Mouse (Mus musculus) ES-E14 (cell line): Measurements from ENCODE around the gene C530008M17Rik.

Experiments used
- CHD2 ChIP-seq: IDR thresholded peaks from 2 replicates; pipeline ENCODE4 v1.6.1; 2014; ENCODE audit warnings: mild to moderate bottlenecking, low read depth, low read length, inconsistent platforms
- HCFC1 ChIP-seq: IDR thresholded peaks from 2 replicates; pipeline ENCODE4 v1.6.1; 2012; ENCODE audit warnings: low read length, inconsistent platforms, borderline replicate concordance; ENCODE audit not compliant: insufficient read depth
- ZC3H11A ChIP-seq: IDR thresholded peaks from 2 replicates; pipeline ENCODE4 v1.6.1; 2012; ENCODE audit warnings: low read depth, mild to moderate bottlenecking, inconsistent platforms, low read length, borderline replicate concordance
- ZNF384 ChIP-seq: IDR thresholded peaks from 2 replicates; pipeline ENCODE4 v1.6.1; 2012; ENCODE audit warnings: low read depth, low read length, inconsistent platforms

DNA sequence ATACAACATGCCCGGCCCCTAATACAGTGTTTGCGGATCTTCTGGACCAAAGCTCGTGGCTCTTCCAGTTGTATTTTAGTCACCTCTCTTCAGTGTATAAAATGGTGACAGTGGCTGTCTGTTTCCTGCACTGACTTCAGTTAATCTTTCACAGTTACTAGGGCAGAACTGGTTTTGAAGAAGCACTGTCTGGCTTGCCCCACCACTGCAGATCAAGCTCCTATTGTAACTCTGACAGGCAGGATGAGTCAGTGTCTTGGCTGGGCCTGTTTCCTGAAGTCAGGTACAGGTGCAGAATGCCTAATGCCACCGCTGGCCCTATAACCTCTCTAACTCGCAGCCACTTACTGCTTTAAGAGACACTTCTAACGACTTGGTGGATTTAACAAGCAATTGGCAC is 152.7 kb downstream of the C530008M17Rik start:
- TF ChIP-seq HCFC1 (no peak), ZNF384 (no peak), CHD2 (no peak), ZC3H11A (no peak)
